Mouse (Mus musculus) midbrain, embryonic 15.5 days (tissue): ENCODE measurements around the gene G2e3. TPM values are rescaled to one million over a fixed set of nuclear protein-coding genes. Genes with fewer than 3 reads are reported as not detected.

Source experiments
- ATAC-seq: fragments of 200-750 bp; cut with Nextera tagmentation; replicated peaks from 2 replicates; pipeline ENCODE4 v1.8.0; 2017; ENCODE audit warnings: moderate TSS enrichment
- H3K27ac ChIP-seq: fragments of 300-500 bp; sonication (generic); 2 replicates; pipeline ENCODE4 v1.5.1; 2015; ENCODE audit warnings: mild to moderate bottlenecking, inconsistent platforms
- H3K27me3 ChIP-seq: fragments of 300-500 bp; sonication (generic); replicated peaks from 2 replicates; pipeline ENCODE4 v1.6.1; 2015; ENCODE audit warnings: inconsistent platforms
- H3K36me3 ChIP-seq: fragments of 300-500 bp; sonication (generic); replicated peaks from 2 replicates; pipeline ENCODE4 v1.6.1; 2015; ENCODE audit warnings: inconsistent platforms
- H3K4me1 ChIP-seq: fragments of 300-500 bp; sonication (generic); 2 replicates; pipeline ENCODE4 v1.6.1; 2015; ENCODE audit warnings: inconsistent platforms
- H3K4me2 ChIP-seq: fragments of 300-500 bp; sonication (generic); 2 replicates; pipeline ENCODE4 v1.6.1; 2015; ENCODE audit warnings: inconsistent platforms, mild to moderate bottlenecking, moderate library complexity
- H3K4me3 ChIP-seq: fragments of 300-500 bp; sonication (generic); 2 replicates; pipeline ENCODE4 v1.5.1; 2015; ENCODE audit warnings: mild to moderate bottlenecking, inconsistent platforms
- H3K9ac ChIP-seq: fragments of 300-500 bp; sonication (generic); 2 replicates; pipeline ENCODE4 v1.6.1; 2015; ENCODE audit warnings: mild to moderate bottlenecking, inconsistent platforms
- H3K9me3 ChIP-seq: fragments of 300-500 bp; sonication (generic); 2 replicates; pipeline ENCODE4 v1.6.1; 2016; ENCODE audit warnings: inconsistent platforms
- WGBS: fragments of 180-500 bp; shearing (Covaris S2); methylation state at CpG from one replicate; pipeline ENCODE4 v1.1.7; 2015; ENCODE audit warnings: mixed read lengths; 5-methylcytosine and 5-hydroxymethylcytosine counted together
- polyA plus RNA-seq: library from polyadenylated mRNA; unstranded; fragments of >200 nt; fragmentation: Nextera tagmentation; extraction: Ambion mirVana; gene quantifications from 2 replicates; pipeline ENCODE4 v1.2.1, GENCODE M21; 2015

The G2e3 gene
- polyA plus RNA-seq, 1 experiment from 2014 or later, result 16.8 TPM

DNA sequence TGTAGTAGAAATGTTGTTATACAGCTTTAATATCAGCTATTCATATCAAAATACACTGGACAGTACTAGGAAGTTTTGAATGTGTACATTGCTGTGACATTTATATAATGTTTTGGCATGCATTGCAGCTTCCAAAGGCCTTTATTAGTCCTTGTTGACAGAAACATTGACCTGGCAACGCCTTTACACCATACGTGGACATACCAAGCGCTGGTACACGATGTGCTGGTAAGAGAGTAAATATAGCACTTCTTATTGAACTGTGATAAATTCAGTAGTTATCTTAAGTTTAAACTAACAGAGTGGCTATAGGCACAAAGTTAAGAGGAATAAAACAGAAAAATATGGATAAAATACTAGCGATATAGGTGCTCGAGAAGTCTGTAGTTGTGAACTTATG, 52.0 kb downstream of the G2e3 start:
- 98% methylated on average over 6 of the region's 6 CpGs for WGBS
- no peak overlapping the region for H3K4me2 ChIP-seq
- ATAC-seq, result no peak
- no peak overlapping the region for H3K4me3 ChIP-seq
- H3K9ac ChIP-seq, result no peak overlapping the region
- H3K36me3 ChIP-seq, result peaks cover 30% of the 10 kb centered on the region
- H3K27me3 ChIP-seq, result no peaks in the 10 kb centered on the region
- no peak overlapping the region for H3K27ac ChIP-seq
- H3K9me3 ChIP-seq, result no peaks in the 10 kb centered on the region
- no peaks in the 10 kb centered on the region for H3K4me1 ChIP-seq

DNA sequence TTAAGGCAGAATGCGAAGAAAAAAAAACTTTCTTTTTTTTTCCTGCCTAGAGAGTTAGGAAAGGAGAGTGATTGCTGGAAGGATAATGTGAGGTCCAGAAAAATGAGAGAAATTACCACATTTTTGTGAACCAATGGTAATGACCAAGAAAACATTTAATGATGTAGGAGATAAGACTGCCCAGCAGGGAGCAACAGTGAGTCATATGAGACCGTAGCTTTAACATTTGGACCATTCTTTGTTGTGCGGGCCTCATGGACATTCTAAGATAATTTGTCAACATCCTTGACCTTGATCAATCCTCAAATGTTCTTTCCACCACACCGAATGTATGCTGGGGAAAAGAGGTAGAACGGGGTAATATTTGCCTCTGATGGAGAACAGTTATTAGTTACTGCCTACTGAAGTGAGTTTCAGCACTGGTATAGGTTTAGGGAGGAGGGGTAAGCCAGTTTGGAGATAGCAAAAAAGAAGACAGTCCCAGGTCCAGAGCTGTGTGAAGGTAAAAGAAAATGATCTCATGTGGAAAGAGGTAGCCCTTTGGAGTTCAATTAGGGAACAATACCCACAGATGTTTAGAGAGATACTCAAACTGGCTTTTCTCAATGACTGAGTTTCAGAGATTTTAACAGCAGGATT, 54.3 kb downstream of the G2e3 start:
- Histone ChIP-seq H3K4me1 (no peaks in the 10 kb centered on the region), H3K9ac (no peak overlapping the region), H3K4me3 (no peak overlapping the region), H3K27me3 (no peaks in the 10 kb centered on the region), H3K4me2 (no peak overlapping the region), H3K27ac (no peak overlapping the region), H3K9me3 (no peaks in the 10 kb centered on the region), H3K36me3 (peaks cover 17% of the 10 kb centered on the region; the same call in 1 of the 2 replicates)
- 72% methylated on average over 5 of the region's 5 CpGs for WGBS
- ATAC-seq, result no peak

DNA sequence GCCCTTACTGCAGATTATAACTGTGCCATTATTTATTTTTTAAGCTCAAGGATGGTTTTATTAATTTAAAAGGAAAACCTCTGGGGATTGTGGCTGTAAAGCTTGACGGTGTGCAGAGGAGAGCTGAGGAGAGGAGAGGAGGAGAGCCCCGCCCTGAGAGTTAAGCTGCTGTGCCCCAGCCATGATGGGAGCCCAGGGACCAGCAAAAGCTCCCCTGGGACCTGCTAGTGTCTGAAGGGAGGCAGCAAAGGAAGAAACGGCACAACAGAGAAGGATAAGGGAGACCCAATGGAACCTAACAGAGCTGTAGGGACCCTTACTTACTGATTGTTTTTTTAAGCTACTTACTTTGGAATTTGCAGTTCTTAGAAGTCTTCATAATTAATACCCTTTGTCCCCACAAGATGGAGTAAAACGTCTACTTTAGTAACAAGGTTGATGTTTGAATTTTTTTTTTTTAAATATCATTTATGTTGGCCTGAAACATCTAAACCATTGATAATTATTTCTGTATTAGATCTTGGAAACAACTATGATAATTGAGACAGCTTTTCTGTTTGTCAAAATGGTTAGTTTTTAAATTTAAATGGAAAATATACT, 56.2 kb downstream of the G2e3 start:
- Histone ChIP-seq H3K4me1 (no peaks in the 10 kb centered on the region), H3K4me3 (no peak overlapping the region), H3K27me3 (no peaks in the 10 kb centered on the region), H3K36me3 (peaks cover 11% of the 10 kb centered on the region; the same call in 1 of the 2 replicates), H3K4me2 (no peak overlapping the region), H3K9me3 (no peaks in the 10 kb centered on the region), H3K27ac (no peak overlapping the region), H3K9ac (no peak overlapping the region)
- no peak for ATAC-seq
- WGBS, result 70% methylated on average over 4 of the region's 4 CpGs

DNA sequence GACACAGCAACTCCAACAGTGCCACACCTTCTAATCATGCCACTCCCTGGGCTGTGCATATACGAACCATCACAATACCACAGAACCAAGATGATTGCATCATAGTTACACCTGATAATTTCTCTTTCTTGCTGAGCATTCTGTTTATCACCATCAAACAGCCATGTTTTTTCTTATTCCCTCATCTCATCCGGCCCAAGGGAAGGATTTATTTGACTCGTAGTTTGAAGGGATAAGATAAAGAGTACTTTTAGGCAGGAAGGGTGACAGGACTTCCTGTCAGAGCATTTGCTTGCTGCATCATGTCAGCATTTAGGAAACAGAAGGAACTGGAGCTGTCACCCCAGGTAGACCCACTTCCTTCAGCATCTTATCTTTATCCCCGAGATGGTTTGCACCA, 63.5 kb downstream of the G2e3 start:
- peaks cover 16% of the 10 kb centered on the region; the same call in 1 of the 2 replicates for H3K36me3 ChIP-seq
- H3K9me3 ChIP-seq, result no peaks in the 10 kb centered on the region
- no peaks in the 10 kb centered on the region for H3K4me1 ChIP-seq
- H3K4me2 ChIP-seq, result no peak overlapping the region
- no peaks in the 10 kb centered on the region for H3K27me3 ChIP-seq
- ATAC-seq, result no peak
- no peak overlapping the region for H3K4me3 ChIP-seq
- H3K9ac ChIP-seq, result no peak overlapping the region
- H3K27ac ChIP-seq, result no peak overlapping the region
- WGBS, result 94% methylated on average over 4 of the region's 4 CpGs

Other genes with a start within 250 kb of the G2e3 start
- 64.4 and 64.7 TPM in 2 replicates for gene Scfd1, start 29.4 kb downstream of the G2e3 start, polyA plus RNA-seq
- 15.6 and 18.6 TPM in 2 replicates for gene Coch, start 245.3 kb downstream of the G2e3 start, polyA plus RNA-seq